Mouse (Mus musculus) intestine, embryonic 16.5 days (tissue): ENCODE measurements around the gene Zbtb39. TPM values are rescaled to one million over a fixed set of nuclear protein-coding genes. Genes with fewer than 3 reads are reported as not detected.
A peak's percentile ranks its signal among the peaks of the same experiment; 100 is the strongest.

Experiments used
- ATAC-seq: fragments of 200-750 bp; cut with Nextera tagmentation; 2 replicates; pipeline ENCODE4 v1.8.0; 2017; ENCODE audit warnings: moderate TSS enrichment, moderate library complexity
- H3K27ac ChIP-seq: fragments of 300-500 bp; sonication (generic); 2 replicates; pipeline ENCODE4 v1.5.1; 2014; ENCODE audit warnings: mild to moderate bottlenecking, low read length
- H3K27me3 ChIP-seq: fragments of 300-500 bp; sonication (generic); replicated peaks from 2 replicates; pipeline ENCODE4 v1.6.1; 2014; ENCODE audit warnings: low read length, control low read depth, mixed read lengths; ENCODE audit not compliant: control insufficient read depth, insufficient read depth
- H3K36me3 ChIP-seq: fragments of 300-500 bp; sonication (generic); 2 replicates; pipeline ENCODE4 v1.6.1; 2014; ENCODE audit warnings: low read length, control low read depth; ENCODE audit not compliant: control insufficient read depth, insufficient read depth
- H3K4me1 ChIP-seq: fragments of 300-500 bp; sonication (generic); 2 replicates; pipeline ENCODE4 v1.6.1; 2014; ENCODE audit warnings: low read length, control low read depth, mixed read lengths; ENCODE audit not compliant: control insufficient read depth, insufficient read depth
- H3K4me2 ChIP-seq: fragments of 300-500 bp; sonication (generic); 2 replicates; pipeline ENCODE4 v1.6.1; 2014; ENCODE audit warnings: low read depth, low read length, control low read depth
- H3K4me3 ChIP-seq: fragments of 300-500 bp; sonication (generic); 2 replicates; pipeline ENCODE4 v1.5.1; 2014; ENCODE audit warnings: mild to moderate bottlenecking, low read length
- H3K9ac ChIP-seq: fragments of 300-500 bp; sonication (generic); 2 replicates; pipeline ENCODE4 v1.6.1; 2014; ENCODE audit warnings: low read depth, low read length
- H3K9me3 ChIP-seq: fragments of 300-500 bp; sonication (generic); 2 replicates; pipeline ENCODE4 v1.6.1; 2016; ENCODE audit warnings: low read length, control low read depth; ENCODE audit not compliant: control insufficient read depth
- WGBS: fragments of 180-500 bp; shearing (Covaris S2); extraction: QIAGEN DNeasy Blood & Tissue Kit; methylation state at CpG from one replicate; pipeline ENCODE4 v1.1.7; 2014; 5-methylcytosine and 5-hydroxymethylcytosine counted together
- polyA plus RNA-seq: library from polyadenylated mRNA; unstranded; fragments of >200 nt; fragmentation: Nextera tagmentation; extraction: Ambion mirVana; gene quantifications from 2 replicates; pipeline ENCODE4 v1.2.1, GENCODE M21; 2015

Zbtb39 gene
- polyA plus RNA-seq, 1 experiment from 2014 or later, result 1.6 TPM

- H3K4me3 ChIP-seq, result no peak overlapping the region
- ATAC-seq, result no peak
- H3K4me1 ChIP-seq, result peaks cover 11% of the 10 kb centered on the region
- no peak overlapping the region for H3K9ac ChIP-seq
- no peak overlapping the region for H3K27ac ChIP-seq
- H3K27me3 ChIP-seq, result no peaks in the 10 kb centered on the region
- peaks cover 37% of the 10 kb centered on the region for H3K36me3 ChIP-seq
- no peak overlapping the region for H3K4me2 ChIP-seq
- H3K9me3 ChIP-seq, result no peaks in the 10 kb centered on the region
- 69% methylated on average over 5 of the region's 5 CpGs for WGBS
These were observed 6.5 kb downstream of the Zbtb39 start for GRCm38 (mm10) chr10:127745886-127746285.

DNA sequence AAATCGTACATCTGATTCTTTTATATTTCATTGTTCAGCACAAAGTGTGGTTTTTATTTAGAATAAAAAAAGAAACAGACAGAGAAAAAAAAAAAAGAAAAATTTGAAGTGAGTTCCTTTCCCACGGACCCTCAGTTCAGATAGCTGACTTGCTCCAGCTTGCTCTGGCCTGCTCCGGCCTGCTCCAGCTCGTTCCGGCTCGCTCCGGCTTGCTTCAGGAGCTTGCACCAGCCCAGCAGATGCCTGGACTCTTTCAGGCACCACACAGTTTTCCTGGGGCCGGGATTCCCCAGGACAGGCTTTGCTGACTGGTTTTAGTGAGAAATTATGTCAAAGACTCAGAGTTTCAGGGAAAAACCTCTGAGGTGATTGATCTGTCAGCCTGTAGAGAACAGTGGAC lies 7.9 kb downstream of the Zbtb39 start:
- ATAC-seq, result no peak
- Histone ChIP-seq H3K27ac (no peak overlapping the region), H3K9ac (no peak overlapping the region), H3K9me3 (no peaks in the 10 kb centered on the region), H3K36me3 (peaks cover 28% of the 10 kb centered on the region), H3K4me1 (peaks cover 11% of the 10 kb centered on the region), H3K4me3 (no peak overlapping the region), H3K27me3 (no peaks in the 10 kb centered on the region), H3K4me2 (no peak overlapping the region)
- 88% methylated on average over 8 of the region's 8 CpGs for WGBS

GRCm38 (mm10) chr10:127748847-127749612 lies 9.7 kb downstream of the Zbtb39 start:
- Histone ChIP-seq H3K9me3 (no peaks in the 10 kb centered on the region), H3K4me1 (peaks cover 11% of the 10 kb centered on the region), H3K27me3 (no peaks in the 10 kb centered on the region), H3K4me3 (no peak overlapping the region), H3K27ac (no peak overlapping the region), H3K36me3 (peaks cover 10% of the 10 kb centered on the region), H3K4me2 (peak overlapping the region; percentile 22), H3K9ac (no peak overlapping the region; the same call in 1 of the 2 replicates)
- WGBS, result 12% methylated on average over 8 of the region's 8 CpGs
- ATAC-seq, result peak; percentile 62

DNA sequence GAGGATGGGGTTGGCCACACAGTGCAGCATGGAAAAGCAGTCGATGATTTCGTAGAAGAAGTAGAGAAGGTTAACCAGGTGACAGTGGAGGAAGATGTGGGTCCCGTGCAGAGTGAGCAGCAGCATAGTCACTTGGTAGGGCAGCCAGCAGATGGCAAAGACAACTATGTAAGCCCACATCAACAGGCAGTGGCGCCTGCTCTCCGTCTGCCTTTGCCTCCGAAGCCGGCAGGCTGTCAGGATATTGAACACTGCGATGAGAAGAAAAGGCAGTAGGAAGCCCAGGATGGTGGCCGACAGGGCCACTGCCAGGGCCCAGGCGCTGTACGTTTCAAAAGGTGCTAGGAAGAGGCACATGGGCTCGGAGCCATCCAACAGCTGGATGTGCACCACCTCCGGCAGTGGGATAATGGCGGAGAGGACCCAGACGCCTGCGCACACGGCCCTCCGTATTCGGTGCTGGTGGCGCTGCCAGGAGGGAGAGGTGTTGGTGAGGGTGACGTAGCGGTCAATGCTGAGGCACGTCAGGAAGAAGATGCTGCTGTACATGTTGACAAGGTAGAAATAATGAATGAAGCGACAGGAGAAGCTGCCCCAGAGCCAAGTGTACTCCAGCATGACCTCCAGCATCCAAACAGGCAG lies 10.9 kb downstream of the Zbtb39 start:
- Histone ChIP-seq H3K27me3 (no peaks in the 10 kb centered on the region), H3K9ac (0 out of 2 replicates have a peak overlapping the region, but pooled peaks have one; percentile 19), H3K4me2 (peak overlapping the region; percentile 27; the same call in 1 of the 2 replicates), H3K27ac (no peak overlapping the region), H3K36me3 (peaks cover 4% of the 10 kb centered on the region; the same call in 1 of the 2 replicates), H3K4me3 (0 out of 2 replicates have a peak overlapping the region, but pooled peaks have one; percentile 23), H3K4me1 (peaks cover 11% of the 10 kb centered on the region), H3K9me3 (no peaks in the 10 kb centered on the region)
- WGBS, result 59% methylated on average over 24 of the region's 24 CpGs
- ATAC-seq, result no peak

DNA sequence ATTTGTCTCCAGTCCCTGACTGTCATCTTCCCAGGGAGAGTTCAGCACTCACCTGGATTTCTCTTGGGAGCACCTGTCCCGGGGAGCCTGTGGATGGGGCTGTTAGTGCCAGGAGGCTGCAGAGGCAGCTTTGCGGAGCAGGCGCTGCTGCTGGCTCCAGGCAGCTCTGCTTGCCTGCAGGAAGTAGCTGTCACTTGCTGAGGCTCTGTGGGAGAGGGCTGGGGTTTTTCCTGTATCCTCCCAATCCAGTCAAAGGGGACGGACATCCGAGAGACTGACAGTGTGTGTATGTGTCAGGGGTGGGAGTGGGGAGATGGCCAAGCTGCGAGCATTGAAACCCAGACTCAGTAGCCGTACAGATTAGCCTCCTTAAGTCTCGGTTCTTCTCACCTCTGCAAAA lies 12.2 kb downstream of the Zbtb39 start, which contains the start of gene Gpr182:
TSS of gene Gpr182 (minus strand) at position 185 of the 400 bp plus-strand sequence.
- Histone ChIP-seq H3K9me3 (no peaks in the 10 kb centered on the region), H3K27ac (no peak within 1 kb of the TSS), H3K27me3 (no peaks in the 10 kb centered on the region), H3K36me3 (peaks cover 4% of the 10 kb centered on the region; the same call in 1 of the 2 replicates), H3K4me1 (peaks cover 13% of the 10 kb centered on the region), H3K4me2 (no peak within 1 kb of the TSS), H3K9ac (no peak within 1 kb of the TSS), H3K4me3 (no peak within 1 kb of the TSS)
- ATAC-seq, result no peak
- WGBS, result 48% methylated on average over 8 of the region's 8 CpGs

DNA sequence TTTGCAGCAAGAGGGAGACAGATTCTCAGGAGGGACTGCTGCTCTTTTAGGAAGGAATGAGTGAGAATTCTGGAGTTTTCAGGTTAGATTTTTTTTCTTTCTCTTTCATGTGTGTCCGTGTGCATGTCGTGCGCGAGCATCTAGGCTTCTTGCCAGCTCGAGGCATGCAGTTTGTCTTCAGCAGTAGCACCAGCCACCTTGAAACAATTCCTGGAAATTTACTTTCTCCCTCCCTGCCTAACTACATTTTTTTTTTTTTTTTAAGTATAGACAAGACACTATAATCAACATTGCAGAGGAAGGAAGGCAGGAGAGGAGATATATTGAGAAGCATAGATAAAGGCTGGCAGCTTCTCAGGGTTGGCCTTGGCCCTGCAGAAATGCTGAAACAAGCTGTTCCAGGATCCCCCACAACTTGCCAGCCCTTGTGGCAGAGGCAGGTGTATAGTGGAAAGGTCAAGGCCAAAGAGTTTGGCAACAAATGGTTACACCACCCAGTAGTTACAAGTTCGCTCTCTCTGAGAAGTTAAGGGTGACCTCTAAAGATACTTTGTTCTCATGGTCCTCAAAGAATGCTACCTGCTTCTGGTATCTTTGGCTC lies 15.3 kb downstream of the Zbtb39 start:
- Histone ChIP-seq H3K9me3 (no peaks in the 10 kb centered on the region), H3K4me3 (no peak overlapping the region), H3K4me1 (0 out of 2 replicates have a peak, but pooled peaks cover 2% of the 10 kb centered on the region), H3K36me3 (no peaks in the 10 kb centered on the region), H3K27ac (no peak overlapping the region), H3K9ac (no peak overlapping the region), H3K4me2 (no peak overlapping the region), H3K27me3 (no peaks in the 10 kb centered on the region)
- WGBS, result 65% methylated on average over 6 of the region's 6 CpGs
- no peak for ATAC-seq

GRCm38 (mm10) chr10:127755246-127755645 lies 15.9 kb downstream of the Zbtb39 start:
- H3K4me3 ChIP-seq, result no peak overlapping the region

GRCm38 (mm10) chr10:127755770-127756468 lies 16.6 kb downstream of the Zbtb39 start:
- Histone ChIP-seq H3K27me3 (no peaks in the 10 kb centered on the region), H3K4me2 (peak overlapping the region; percentile 39), H3K4me3 (peak overlapping the region; percentile 26), H3K4me1 (0 out of 2 replicates have a peak, but pooled peaks cover 2% of the 10 kb centered on the region), H3K27ac (no peak overlapping the region), H3K9ac (peak overlapping the region; percentile 26), H3K9me3 (no peaks in the 10 kb centered on the region), H3K36me3 (no peaks in the 10 kb centered on the region)
- WGBS, result 30% methylated on average over 18 of the region's 18 CpGs
- no peak; the same call in 1 of the 2 replicates for ATAC-seq

More at GRCm38 (mm10) chr10:127755246-127755645, 15.9 kb downstream of the Zbtb39 start:
- 64% methylated on average over 3 of the region's 3 CpGs for WGBS
- 0 out of 2 replicates have a peak, but pooled peaks cover 2% of the 10 kb centered on the region for H3K4me1 ChIP-seq
- H3K36me3 ChIP-seq, result no peaks in the 10 kb centered on the region
- H3K27ac ChIP-seq, result no peak overlapping the region
- H3K4me2 ChIP-seq, result no peak overlapping the region
- H3K9ac ChIP-seq, result no peak overlapping the region
- ATAC-seq, result no peak
- no peaks in the 10 kb centered on the region for H3K27me3 ChIP-seq
- H3K9me3 ChIP-seq, result no peaks in the 10 kb centered on the region
